Mouse (Mus musculus) limb, embryonic 11.5 days (tissue): ENCODE results near the gene Nhej1. TPM values are rescaled to one million over a fixed set of nuclear protein-coding genes. Genes with fewer than 3 reads are reported as not detected.

Experiments used
- ATAC-seq: fragments of 200-750 bp; cut with Nextera tagmentation; 2 replicates; pipeline ENCODE4 v1.8.0; 2017; ENCODE audit warnings: low read depth; ENCODE audit not compliant: insufficient number of reproducible peaks, low FRiP score, low TSS enrichment
- DNase-seq: peaks from one replicate; pipeline ENCODE4 v3.0.0-alpha.2; 2015; ENCODE audit warnings: low spot score
- H3K27ac ChIP-seq: fragments of 300-500 bp; sonication (generic); replicated peaks from 2 replicates; pipeline ENCODE4 v1.5.1; 2014; ENCODE audit warnings: low read depth, mild to moderate bottlenecking, low read length
- H3K27me3 ChIP-seq: fragments of 300-500 bp; sonication (generic); 2 replicates; pipeline ENCODE4 v1.6.1; 2014; ENCODE audit warnings: mild to moderate bottlenecking, low read length, mixed read lengths; ENCODE audit not compliant: control insufficient read depth, insufficient read depth
- H3K36me3 ChIP-seq: fragments of 300-500 bp; sonication (generic); 2 replicates; pipeline ENCODE4 v1.6.1; 2014; ENCODE audit warnings: mild to moderate bottlenecking, low read length, moderate library complexity, mixed read lengths; ENCODE audit not compliant: control insufficient read depth, insufficient read depth
- H3K4me1 ChIP-seq: fragments of 300-500 bp; sonication (generic); 2 replicates; pipeline ENCODE4 v1.6.1; 2014; ENCODE audit warnings: low read length, mixed read lengths; ENCODE audit not compliant: control insufficient read depth, insufficient read depth
- H3K4me2 ChIP-seq: fragments of 300-500 bp; sonication (generic); 2 replicates; pipeline ENCODE4 v1.6.1; 2014; ENCODE audit warnings: low read depth, mild to moderate bottlenecking, moderate library complexity; ENCODE audit not compliant: severe bottlenecking
- H3K4me3 ChIP-seq: fragments of 300-500 bp; sonication (generic); 2 replicates; pipeline ENCODE4 v1.5.1; 2014; ENCODE audit warnings: low read depth, low read length
- H3K9ac ChIP-seq: fragments of 300-500 bp; sonication (generic); 2 replicates; pipeline ENCODE4 v1.6.1; 2014; ENCODE audit warnings: mild to moderate bottlenecking, low read length
- H3K9me3 ChIP-seq: fragments of 300-500 bp; sonication (generic); 2 replicates; pipeline ENCODE4 v1.6.1; 2016; ENCODE audit warnings: low read length; ENCODE audit not compliant: control insufficient read depth
- WGBS: fragments of 180-500 bp; shearing (Covaris S2); extraction: QIAGEN DNeasy Blood & Tissue Kit; methylation state at CpG from one replicate; pipeline ENCODE4 v1.1.7; 2014; 5-methylcytosine and 5-hydroxymethylcytosine counted together
- polyA plus RNA-seq: library from polyadenylated mRNA; unstranded; fragments of >200 nt; fragmentation: Nextera tagmentation; extraction: Ambion mirVana; gene quantifications from 2 replicates; pipeline ENCODE4 v1.2.1, GENCODE M21; 2014

Gene Nhej1
- polyA plus RNA-seq, 1 experiment from 2014 or later, result 12.7 TPM

DNA sequence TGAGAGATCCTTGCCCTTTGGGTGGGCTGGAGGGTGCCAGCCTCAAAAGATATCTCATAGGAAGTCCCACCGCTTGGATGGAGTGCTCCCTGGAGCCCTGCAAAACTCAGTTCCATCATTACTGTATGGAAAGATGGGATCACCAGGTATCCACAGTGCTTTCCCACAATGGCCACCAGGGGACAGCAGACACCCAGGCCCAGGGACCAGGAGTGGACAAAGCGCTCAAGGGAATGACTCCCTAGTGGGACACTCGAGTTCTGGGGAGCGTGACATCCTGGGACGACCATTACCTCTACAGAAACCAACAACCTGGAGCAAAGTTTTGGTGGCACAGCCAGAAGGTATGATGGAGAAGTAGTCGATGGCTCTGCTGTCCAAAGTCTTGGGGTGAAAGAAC lies 198.3 kb downstream of the Nhej1 start:
- Histone ChIP-seq H3K36me3 (no peaks in the 10 kb centered on the region), H3K4me2 (no peak overlapping the region), H3K4me1 (no peaks in the 10 kb centered on the region), H3K27me3 (no peaks in the 10 kb centered on the region), H3K27ac (no peak overlapping the region), H3K9ac (no peak overlapping the region), H3K9me3 (no peaks in the 10 kb centered on the region), H3K4me3 (no peak overlapping the region)
- no peak for ATAC-seq
- peak; percentile 40 for DNase-seq
- WGBS, result 38% methylated on average over 6 of the region's 6 CpGs

DNA sequence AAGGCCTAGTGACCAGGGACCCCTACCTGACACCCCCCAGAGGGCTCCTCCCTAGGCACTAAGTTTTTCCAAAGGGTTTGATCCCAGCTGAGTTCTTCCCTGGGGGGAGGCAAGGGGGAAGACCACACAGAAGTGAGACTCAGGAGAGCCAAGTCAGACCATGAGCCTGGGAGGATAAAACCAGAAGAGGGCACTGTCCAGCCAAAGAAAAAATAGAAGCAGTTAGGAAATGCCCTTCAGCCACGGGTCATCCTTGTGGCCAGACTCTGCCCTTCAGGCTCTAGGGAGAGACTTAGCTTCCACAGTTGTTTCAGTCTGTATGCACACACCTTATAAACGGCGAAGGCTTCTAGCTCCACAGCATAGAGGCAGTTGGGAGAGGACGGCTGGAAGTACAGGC lies 200.5 kb downstream of the Nhej1 start:
- H3K27me3 ChIP-seq, result no peaks in the 10 kb centered on the region
- WGBS, result 55% methylated on average over 4 of the region's 4 CpGs

More for the DNA sequence above, 200.5 kb downstream of the Nhej1 start:
- H3K4me3 ChIP-seq, result no peak overlapping the region
- H3K36me3 ChIP-seq, result no peaks in the 10 kb centered on the region
- H3K4me1 ChIP-seq, result no peaks in the 10 kb centered on the region
- H3K27ac ChIP-seq, result no peak overlapping the region
- H3K9ac ChIP-seq, result no peak overlapping the region
- ATAC-seq (no peak), DNase-seq (no peak)
- no peak overlapping the region for H3K4me2 ChIP-seq
- no peaks in the 10 kb centered on the region for H3K9me3 ChIP-seq

Other genes with a start within 250 kb of the Nhej1 start
- gene Fev, start 239.8 kb downstream of the Nhej1 start, polyA plus RNA-seq, result not detected in 2 replicates
- not detected in 2 replicates for gene Cryba2, start 232.1 kb downstream of the Nhej1 start, polyA plus RNA-seq
- not detected in 2 replicates for gene Cfap65, start 189.6 kb downstream of the Nhej1 start, polyA plus RNA-seq
- gene Ihh, start 173.5 kb downstream of the Nhej1 start, polyA plus RNA-seq, result 0.27 and 0.61 TPM in 2 replicates
- gene Slc23a3, start 8.7 kb upstream of the Nhej1 start, polyA plus RNA-seq, result not detected in 2 replicates
- 37.9 and 38.1 TPM in 2 replicates for gene Cnppd1, start 17.5 kb upstream of the Nhej1 start, polyA plus RNA-seq
- gene Retreg2, start 17.6 kb upstream of the Nhej1 start, polyA plus RNA-seq, result 30.4 and 32.6 TPM in 2 replicates
- gene Zfand2b, start 43.4 kb upstream of the Nhej1 start, polyA plus RNA-seq, result 30.2 and 31.3 TPM in 2 replicates
- 24.8 and 28.1 TPM in 2 replicates for gene Abcb6, start 55.2 kb upstream of the Nhej1 start, polyA plus RNA-seq
- 17.5 and 19.7 TPM in 2 replicates for gene Ankzf1, start 67.0 kb upstream of the Nhej1 start, polyA plus RNA-seq
- 15.1 and 18.0 TPM in 2 replicates for gene Atg9a, start 67.0 kb upstream of the Nhej1 start, polyA plus RNA-seq
- gene Glb1l, start 85.6 kb upstream of the Nhej1 start, polyA plus RNA-seq, result 17.7 and 18.5 TPM in 2 replicates
- 125 and 132 TPM in 2 replicates for gene Stk16, start 85.6 kb upstream of the Nhej1 start, polyA plus RNA-seq
- gene Tuba4a, start 94.7 kb upstream of the Nhej1 start, polyA plus RNA-seq, result 14.0 and 16.4 TPM in 2 replicates
- gene A630095N17Rik, start 106.9 kb upstream of the Nhej1 start, polyA plus RNA-seq, result not detected in 2 replicates
- gene Dnajb2, start 111.2 kb upstream of the Nhej1 start, polyA plus RNA-seq, result 16.9 and 17.6 TPM in 2 replicates
- 0.16 and 0.17 TPM in 2 replicates for gene Ptprn, start 139.3 kb upstream of the Nhej1 start, polyA plus RNA-seq
- gene Resp18, start 153.2 kb upstream of the Nhej1 start, polyA plus RNA-seq, result not detected in 2 replicates
- gene Dnpep, start 192.8 kb upstream of the Nhej1 start, polyA plus RNA-seq, result 112 TPM in 2 replicates
- gene Des, start 235.1 kb upstream of the Nhej1 start, polyA plus RNA-seq, result 5.0 and 5.3 TPM in 2 replicates